Mouse (Mus musculus) intestine, postnatal 0 days (tissue): ENCODE results near the gene Nodal. TPM values are rescaled to one million over a fixed set of nuclear protein-coding genes. Genes with fewer than 3 reads are reported as not detected.

Source experiments
- ATAC-seq: fragments of 200-750 bp; cut with Nextera tagmentation; 2 replicates; pipeline ENCODE4 v1.8.0; 2017; ENCODE audit warnings: mild to moderate bottlenecking, moderate TSS enrichment, moderate library complexity
- H3K27ac ChIP-seq: fragments of 300-500 bp; sonication (generic); 2 replicates; pipeline ENCODE4 v1.5.1; 2014; ENCODE audit warnings: mild to moderate bottlenecking, low read depth, low read length, moderate library complexity
- H3K27me3 ChIP-seq: fragments of 300-500 bp; sonication (generic); replicated peaks from 2 replicates; pipeline ENCODE4 v1.6.1; 2014; ENCODE audit warnings: low read length, mixed read lengths; ENCODE audit not compliant: control insufficient read depth, insufficient read depth
- H3K36me3 ChIP-seq: fragments of 300-500 bp; sonication (generic); 2 replicates; pipeline ENCODE4 v1.6.1; 2014; ENCODE audit warnings: mild to moderate bottlenecking, moderate library complexity; ENCODE audit not compliant: control insufficient read depth, insufficient read depth
- H3K4me1 ChIP-seq: fragments of 300-500 bp; sonication (generic); replicated peaks from 2 replicates; pipeline ENCODE4 v1.6.1; 2014; ENCODE audit warnings: antibody characterized with exemption, low read length, mixed read lengths; ENCODE audit not compliant: control insufficient read depth, insufficient read depth
- H3K4me2 ChIP-seq: fragments of 300-500 bp; sonication (generic); replicated peaks from 2 replicates; pipeline ENCODE4 v1.6.1; 2014; ENCODE audit warnings: low read depth, mild to moderate bottlenecking, moderate library complexity
- H3K4me3 ChIP-seq: fragments of 300-500 bp; sonication (generic); 2 replicates; pipeline ENCODE4 v1.5.1; 2014; ENCODE audit warnings: low read depth, low read length
- H3K9ac ChIP-seq: fragments of 300-500 bp; sonication (generic); 2 replicates; pipeline ENCODE4 v1.6.1; 2014; ENCODE audit warnings: mild to moderate bottlenecking, low read depth, low read length
- H3K9me3 ChIP-seq: fragments of 300-500 bp; sonication (generic); 2 replicates; pipeline ENCODE4 v1.6.1; 2016; ENCODE audit warnings: mixed run types; ENCODE audit not compliant: control insufficient read depth
- CTCF ChIP-seq: sonication (generic); IDR thresholded peaks from 2 replicates; pipeline ENCODE4 v1.5.1; 2016; ENCODE audit warnings: low read depth, mild to moderate bottlenecking, control low read depth, antibody characterized with exemption, moderate library complexity
- WGBS: fragments of 180-500 bp; shearing (Covaris S2); extraction: QIAGEN DNeasy Blood & Tissue Kit; methylation state at CpG from one replicate; pipeline ENCODE4 v1.1.7; 2014; 5-methylcytosine and 5-hydroxymethylcytosine counted together
- polyA plus RNA-seq: library from polyadenylated mRNA; unstranded; fragments of >200 nt; fragmentation: Nextera tagmentation; extraction: Ambion mirVana; gene quantifications from 2 replicates; pipeline ENCODE4 v1.2.1, GENCODE M21; 2015

The Nodal gene
- polyA plus RNA-seq, 1 experiment from 2014 or later: 0.10 TPM

DNA sequence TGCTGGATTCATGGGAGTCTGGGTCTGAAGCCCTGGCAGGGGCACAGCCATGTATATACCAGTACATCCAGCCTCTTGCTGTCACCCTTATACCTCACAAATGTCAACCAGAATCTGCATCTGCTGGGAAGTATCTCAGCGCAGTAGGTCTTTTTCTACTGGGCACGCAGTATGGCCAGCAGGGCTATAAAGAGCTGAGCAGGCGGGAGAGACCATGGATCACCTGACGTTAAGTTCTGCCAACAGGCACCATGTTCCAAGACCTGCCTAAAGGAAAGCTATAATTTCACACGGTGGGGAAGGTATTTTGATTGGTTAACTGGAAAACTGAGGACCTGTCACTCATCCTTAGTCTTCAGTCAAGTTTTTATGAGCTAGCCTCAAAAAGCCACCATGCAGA lies 11.3 kb downstream of the Nodal start:
- 91% methylated on average over 5 of the region's 5 CpGs for WGBS
- no peak overlapping the region for H3K4me2 ChIP-seq
- TF ChIP-seq CTCF: no peak
- ATAC-seq: no peak
- peaks cover 40% of the 10 kb centered on the region for H3K36me3 ChIP-seq
- H3K9me3 ChIP-seq: no peaks in the 10 kb centered on the region
- no peak overlapping the region for H3K9ac ChIP-seq
- no peak overlapping the region for H3K27ac ChIP-seq
- H3K4me1 ChIP-seq: no peaks in the 10 kb centered on the region
- H3K27me3 ChIP-seq: no peaks in the 10 kb centered on the region
- H3K4me3 ChIP-seq: no peak overlapping the region

DNA sequence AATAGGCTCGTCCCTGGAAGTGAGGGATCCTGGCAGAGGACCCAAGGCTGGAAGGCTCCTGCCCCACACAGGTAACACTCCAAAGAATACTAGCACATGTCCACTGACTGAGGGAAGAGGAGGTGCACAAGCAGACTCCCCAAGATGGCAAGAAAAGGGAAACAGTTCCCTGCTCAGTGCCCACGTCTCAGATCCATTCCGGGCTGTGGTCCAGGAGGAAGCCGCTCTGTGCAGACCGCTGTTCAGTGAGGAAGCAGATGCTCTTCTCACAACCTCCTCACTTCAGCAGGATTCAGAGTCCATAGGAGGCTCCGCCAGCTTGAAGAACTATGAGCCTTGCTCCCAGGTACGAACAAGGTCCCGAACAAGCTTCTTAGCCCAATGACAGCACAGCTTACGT lies 13.6 kb downstream of the Nodal start:
- Histone ChIP-seq H3K27me3 (no peaks in the 10 kb centered on the region), H3K27ac (no peak overlapping the region), H3K9ac (no peak overlapping the region), H3K4me3 (no peak overlapping the region), H3K36me3 (peaks cover 58% of the 10 kb centered on the region), H3K9me3 (no peaks in the 10 kb centered on the region), H3K4me2 (no peak overlapping the region), H3K4me1 (no peaks in the 10 kb centered on the region)
- no peak for TF ChIP-seq CTCF
- WGBS: 91% methylated on average over 9 of the region's 9 CpGs
- no peak for ATAC-seq

DNA sequence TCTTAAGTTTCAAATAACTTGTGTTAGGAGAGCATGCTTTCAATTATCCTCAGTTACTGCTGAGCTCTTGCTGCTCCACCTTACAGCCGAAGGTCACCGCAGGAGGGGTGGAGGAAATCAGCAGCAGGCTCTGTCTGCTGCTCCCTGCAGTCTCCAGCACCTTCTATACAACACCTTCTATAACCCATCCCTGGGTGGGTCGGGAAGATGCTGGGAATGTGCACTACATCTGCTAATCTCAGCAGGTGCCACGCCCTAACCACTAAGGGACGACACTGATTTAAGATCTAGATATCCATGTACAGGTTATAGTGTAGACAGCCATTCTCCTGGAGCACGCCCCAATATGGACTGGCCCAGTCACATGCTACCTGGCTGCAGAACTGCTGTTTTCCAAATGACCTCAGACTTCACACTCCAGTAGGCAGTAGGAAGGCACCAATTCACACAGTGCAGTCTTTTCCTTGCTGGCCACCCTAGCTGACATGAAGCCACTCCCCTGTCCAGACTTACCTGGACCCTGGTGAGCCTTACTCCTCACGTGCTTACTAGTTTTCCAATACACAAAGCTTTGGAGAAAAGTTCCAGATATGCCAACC lies 22.5 kb downstream of the Nodal start:
- no peak overlapping the region for H3K27ac ChIP-seq
- H3K4me2 ChIP-seq: no peak overlapping the region

DNA sequence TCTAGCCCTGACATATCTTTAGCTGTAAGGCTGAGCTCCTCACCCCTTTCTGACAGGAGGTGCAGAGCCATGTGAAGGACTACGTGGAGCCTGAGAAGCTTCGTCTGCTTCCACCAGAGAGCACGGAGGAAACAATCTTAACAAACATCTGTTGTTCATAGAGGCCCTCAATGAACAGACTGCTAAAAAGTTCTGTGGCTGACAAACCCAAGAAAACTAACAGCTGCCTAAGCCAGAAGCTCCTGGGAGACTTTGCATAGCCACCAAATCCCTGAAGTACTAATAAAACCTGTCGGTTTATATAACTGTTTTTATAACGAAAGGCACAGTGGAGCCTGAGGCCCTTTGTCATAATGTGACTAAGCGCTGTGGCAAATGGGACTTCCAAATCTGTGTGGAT lies 25.7 kb downstream of the Nodal start:
- no peaks in the 10 kb centered on the region for H3K27me3 ChIP-seq
- no peak overlapping the region for H3K4me2 ChIP-seq
- H3K9me3 ChIP-seq: no peaks in the 10 kb centered on the region
- no peak for TF ChIP-seq CTCF
- 50% methylated on average over 6 of the region's 6 CpGs for WGBS
- H3K4me1 ChIP-seq: peaks cover 11% of the 10 kb centered on the region
- H3K9ac ChIP-seq: no peak overlapping the region
- peaks cover 15% of the 10 kb centered on the region for H3K36me3 ChIP-seq
- H3K27ac ChIP-seq: no peak overlapping the region
- H3K4me3 ChIP-seq: no peak overlapping the region
- no peak for ATAC-seq

More for the DNA sequence above, 22.5 kb downstream of the Nodal start:
- peak; percentile 75 for ATAC-seq
- H3K27me3 ChIP-seq: no peaks in the 10 kb centered on the region
- H3K9me3 ChIP-seq: no peaks in the 10 kb centered on the region
- no peak for TF ChIP-seq CTCF
- 55% methylated on average over 7 of the region's 7 CpGs for WGBS
- peaks cover 14% of the 10 kb centered on the region for H3K36me3 ChIP-seq
- H3K4me3 ChIP-seq: no peak overlapping the region
- H3K4me1 ChIP-seq: peaks cover 7% of the 10 kb centered on the region
- no peak overlapping the region for H3K9ac ChIP-seq

DNA sequence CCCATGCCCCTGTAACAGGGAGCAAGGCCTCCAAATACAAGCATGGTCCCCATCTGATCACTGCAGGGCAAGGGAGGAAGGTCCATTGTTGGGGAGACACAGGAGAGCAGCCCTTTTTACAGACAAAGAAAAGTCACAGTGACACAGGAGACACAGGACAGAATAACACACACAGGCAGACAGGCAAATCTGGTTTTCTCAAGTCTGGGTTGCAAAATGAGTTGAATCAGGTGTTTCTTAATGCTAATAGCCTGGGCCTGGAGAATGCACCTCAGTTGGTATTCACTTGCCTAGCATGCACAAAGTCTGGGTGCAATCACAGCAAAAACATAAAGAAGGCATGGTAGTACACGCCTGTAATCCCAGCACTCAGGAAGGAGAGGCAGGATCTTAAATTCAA lies 26.1 kb downstream of the Nodal start:
- H3K9me3 ChIP-seq: no peaks in the 10 kb centered on the region
- H3K4me1 ChIP-seq: peaks cover 11% of the 10 kb centered on the region
- H3K9ac ChIP-seq: no peak overlapping the region
- H3K27ac ChIP-seq: no peak overlapping the region
- ATAC-seq: no peak
- 14% methylated on average over 1 of the region's 1 CpGs for WGBS
- H3K27me3 ChIP-seq: no peaks in the 10 kb centered on the region
- peaks cover 17% of the 10 kb centered on the region for H3K36me3 ChIP-seq
- H3K4me3 ChIP-seq: no peak overlapping the region
- no peak overlapping the region for H3K4me2 ChIP-seq
- no peak for TF ChIP-seq CTCF

DNA sequence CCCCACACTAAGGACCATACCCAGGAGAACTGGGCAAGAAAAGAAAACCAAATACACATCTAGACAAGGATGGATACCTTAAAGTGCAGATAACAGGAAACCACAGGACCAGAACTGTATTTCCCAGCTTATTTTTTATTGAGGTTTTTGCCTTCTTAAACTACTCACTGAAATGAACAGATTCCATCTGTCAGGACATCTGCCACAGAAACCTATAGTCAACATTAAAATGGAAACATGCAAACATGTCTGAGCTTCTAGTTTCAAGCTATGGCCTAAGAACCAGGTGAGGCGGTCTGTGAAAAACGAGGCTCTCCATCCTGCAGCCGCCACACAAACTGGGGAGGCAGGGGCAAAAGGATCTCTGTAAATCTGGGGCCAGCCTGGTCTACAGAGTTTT lies 27.2 kb downstream of the Nodal start:
- no peak overlapping the region for H3K27ac ChIP-seq
- no peak overlapping the region for H3K4me2 ChIP-seq
- H3K4me1 ChIP-seq: peaks cover 15% of the 10 kb centered on the region
- peaks cover 17% of the 10 kb centered on the region for H3K36me3 ChIP-seq
- no peak for ATAC-seq
- 68% methylated on average over 3 of the region's 3 CpGs for WGBS
- H3K9ac ChIP-seq: no peak overlapping the region
- no peak for TF ChIP-seq CTCF
- no peaks in the 10 kb centered on the region for H3K27me3 ChIP-seq
- H3K4me3 ChIP-seq: no peak overlapping the region
- no peaks in the 10 kb centered on the region for H3K9me3 ChIP-seq
